Mouse (Mus musculus) lung, adult 2 months (tissue): ENCODE data around the gene Medag.

Source experiments
- CTCF ChIP-seq: fragments of 200-500 bp; IDR thresholded peaks from 2 replicates; pipeline ENCODE4 v1.5.1; 2011; ENCODE audit warnings: mild to moderate bottlenecking, low read length, control low read depth; ENCODE audit not compliant: insufficient read depth
- POLR2A ChIP-seq: fragments of 200-500 bp; IDR thresholded peaks from 2 replicates; pipeline ENCODE4 v1.6.1; 2011; ENCODE audit warnings: low read depth, mild to moderate bottlenecking, control low read depth, low read length, borderline replicate concordance; ENCODE audit errors: extremely low read depth

DNA sequence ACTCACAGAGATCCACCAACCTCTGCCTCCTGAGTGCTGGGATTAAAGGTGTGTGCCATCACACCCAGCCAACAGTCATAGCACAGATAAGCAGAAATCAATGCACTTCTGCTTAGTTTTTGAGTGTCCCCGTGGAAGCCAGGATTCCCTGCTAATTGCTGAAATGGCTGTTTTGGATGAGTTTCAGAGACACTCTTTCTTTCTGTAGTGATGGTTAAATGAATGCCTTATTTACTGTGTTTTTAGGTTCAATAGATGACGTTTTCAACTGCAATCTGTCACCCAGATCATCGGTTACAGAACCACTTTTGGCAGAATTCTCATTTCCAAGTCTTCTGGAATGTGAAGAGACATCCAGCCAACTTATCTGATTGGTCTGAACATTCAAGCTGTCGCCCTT lies 18.0 kb downstream of the Medag start:
- no peak for TF ChIP-seq CTCF
- no peak for TF ChIP-seq POLR2A
